Mouse (Mus musculus) v-Abl transformed pro-B cells (cell line): ENCODE measurements around the gene B4galnt3.
"Not testable (repeated sequence)": the region's sequence is repeated elsewhere in the genome, so short reads cannot be mapped to it uniquely, and the experiment has no call there.

Source experiments
- in situ Hi-C, 2 experiments: fragments of 400-800 bp; cut with MboI; formaldehyde crosslinking; loops; one replicate each; pipeline ENCODE4 v1.15.1; 2025; ENCODE audit not compliant: unreplicated experiment in 2 of 2

Gene B4galnt3

DNA sequence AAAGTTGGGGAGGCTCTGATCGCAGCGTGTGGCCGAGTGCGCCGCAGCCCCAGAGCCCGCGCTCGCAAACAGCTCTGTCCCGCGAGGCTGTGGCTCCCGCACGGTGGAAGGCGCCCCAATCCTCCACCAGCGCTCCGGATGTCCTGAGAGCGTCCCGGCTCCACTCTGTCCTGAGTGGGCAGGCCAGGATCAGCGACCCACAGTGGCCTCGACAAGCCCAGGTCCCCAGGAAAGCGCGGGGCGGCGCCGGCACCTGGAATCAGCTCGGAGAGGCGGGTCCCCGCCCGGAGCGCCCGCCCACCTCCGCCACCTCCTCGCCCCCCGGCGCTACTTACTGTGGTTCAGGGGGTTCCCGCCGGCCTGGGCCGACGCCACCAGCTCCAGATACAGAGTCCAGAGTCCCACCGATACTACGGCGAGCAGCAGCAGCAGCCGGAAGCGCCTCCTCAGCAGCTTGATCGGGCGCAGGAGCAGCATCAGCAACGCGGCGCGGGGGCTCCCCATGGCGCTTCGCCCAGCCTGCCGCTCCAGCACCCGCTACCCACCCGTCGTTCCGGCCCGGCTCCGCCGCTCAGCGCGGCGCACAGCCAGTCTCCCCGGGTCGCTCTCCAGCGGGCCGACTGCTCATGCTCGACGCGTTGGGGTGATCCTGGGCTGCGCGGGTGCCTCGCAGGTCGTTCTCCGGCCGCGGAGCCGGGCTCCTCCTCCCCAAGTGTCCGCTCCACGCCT is at the start of gene B4galnt3, which contains the start of gene D330020A13Rik:
Gene B4galnt3 (minus strand): TSS at position 504 of the 729 bp plus-strand sequence.
Gene D330020A13Rik (plus strand): TSS at position 309 of the 729 bp plus-strand sequence.
- in situ Hi-C loops = no loop called here

DNA sequence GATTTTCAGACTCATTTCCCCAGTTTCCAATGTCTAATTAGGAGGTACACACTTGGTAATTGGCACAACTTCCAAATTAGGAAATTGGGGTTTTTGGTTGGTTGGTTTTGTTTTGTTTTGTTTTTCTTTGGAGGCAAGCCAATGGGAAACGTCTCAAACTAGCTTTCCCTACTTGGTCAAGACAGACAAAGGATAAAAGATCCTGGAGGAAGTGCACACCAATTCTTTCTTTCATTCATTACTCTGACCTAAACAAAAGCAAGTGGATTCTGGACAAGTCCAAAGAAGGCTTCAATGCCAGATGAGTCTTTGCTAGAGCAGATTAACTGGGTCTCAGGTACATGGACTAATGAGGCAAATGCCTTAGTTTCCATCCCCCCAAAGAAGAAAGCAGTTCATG is 49.6 kb upstream of the B4galnt3 start:
- in situ Hi-C loops = loop anchor here in 1 of 2 experiments (25.0 kb wide), 1 partner anchor 357 kb away; no protein-coding TSS in a partner anchor

DNA sequence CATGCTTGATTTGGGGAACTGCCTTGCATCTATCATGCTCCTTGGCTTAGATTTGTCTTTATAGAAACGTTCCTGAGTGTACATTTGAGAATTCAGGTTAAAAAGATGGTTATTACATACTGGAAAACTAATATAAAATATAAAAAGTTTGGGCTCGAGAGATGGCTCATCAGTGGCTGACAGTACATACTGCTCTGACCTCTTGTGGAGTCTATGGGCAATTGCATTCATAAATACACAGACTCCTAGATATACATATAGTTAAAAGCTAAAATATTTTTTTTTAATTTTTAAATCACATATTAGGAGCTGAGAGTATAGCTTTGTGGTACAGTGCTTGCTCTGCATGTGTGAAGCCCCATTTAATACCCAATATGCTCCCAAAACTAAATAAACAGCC is 38.0 kb upstream of the B4galnt3 start:
- in situ Hi-C loops = loop anchor here in 1 of 2 experiments (25.0 kb wide), 1 partner anchor 345 kb away; no protein-coding TSS in a partner anchor

DNA sequence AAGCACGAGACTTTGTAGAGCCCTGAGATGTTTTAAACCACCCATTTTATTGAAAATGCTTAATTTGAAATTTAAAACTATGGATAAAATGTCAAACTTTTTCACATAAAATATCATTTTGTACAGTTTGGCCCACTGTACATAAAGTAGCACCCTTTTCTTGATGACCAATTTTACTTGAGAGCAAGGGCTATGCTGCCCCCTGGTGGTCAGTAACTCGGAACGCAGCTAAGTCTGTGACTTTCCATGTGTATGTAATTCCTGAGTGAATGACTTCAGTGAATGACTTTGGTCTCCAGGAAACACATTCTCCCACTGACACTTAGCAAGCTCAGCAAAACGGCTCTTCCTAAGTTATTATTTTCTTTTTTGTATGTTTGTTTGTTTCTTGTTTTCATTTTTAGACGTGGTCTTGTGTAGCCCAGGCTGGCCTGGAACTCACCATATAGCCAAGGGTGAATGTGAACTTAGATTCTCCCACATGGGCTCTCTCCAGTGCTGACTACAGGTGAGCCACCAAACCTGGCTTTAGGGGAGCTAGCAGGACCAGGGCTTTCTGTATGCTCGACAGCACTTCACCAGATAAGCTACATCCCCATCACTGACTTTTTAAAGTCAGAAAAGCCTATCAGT is 30.1 kb upstream of the B4galnt3 start:
- in situ Hi-C loops = loop anchor here (5.0 to 10.0 kb wide), 5 partner anchors 102 to 870 kb away; no protein-coding TSS in a partner anchor

DNA sequence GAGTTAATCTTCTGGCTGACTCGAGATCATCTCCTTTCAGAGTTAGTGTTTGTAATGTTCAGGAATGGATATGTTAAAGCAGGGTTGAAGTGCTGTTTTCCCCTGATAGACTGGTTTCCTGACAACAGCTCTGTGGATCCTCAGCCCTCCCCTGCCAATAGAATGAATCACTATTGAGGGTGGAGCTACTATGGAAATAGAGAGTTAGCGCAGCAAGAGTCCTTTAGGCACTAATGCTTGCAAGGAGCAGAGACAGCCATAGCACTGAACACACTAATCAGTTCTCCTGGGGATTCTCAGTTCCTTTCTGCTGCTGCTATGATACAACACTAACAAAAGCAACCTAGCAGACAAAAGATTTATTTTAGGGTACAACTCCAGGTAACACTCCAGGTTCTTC is 26.0 kb upstream of the B4galnt3 start:
- in situ Hi-C loops = loop anchor here (5.0 to 10.0 kb wide), 5 partner anchors 98 to 866 kb away; no protein-coding TSS in a partner anchor

DNA sequence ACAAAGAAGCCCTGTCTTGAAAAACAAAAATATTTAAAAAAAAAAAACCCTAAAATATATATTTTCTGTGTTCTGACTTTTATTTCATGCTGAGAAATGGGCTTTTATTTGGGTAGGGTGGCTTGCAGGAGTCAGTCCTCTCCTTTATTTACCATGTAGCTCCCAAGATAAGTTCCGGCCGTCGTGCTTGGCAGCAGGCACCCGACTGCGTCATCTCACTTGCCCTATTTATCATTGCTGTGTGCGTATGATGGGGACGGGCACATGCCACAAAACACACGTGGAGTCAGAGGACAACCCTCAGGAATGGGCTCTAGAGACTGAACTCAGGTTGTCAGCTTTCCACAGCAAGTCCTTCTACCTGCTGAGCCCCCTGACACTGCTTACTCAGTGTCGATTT is 24.8 kb upstream of the B4galnt3 start:
- in situ Hi-C loops = loop anchor here in 1 of 2 experiments (10.0 kb wide), 1 partner anchor 854 kb away; no protein-coding TSS in a partner anchor

DNA sequence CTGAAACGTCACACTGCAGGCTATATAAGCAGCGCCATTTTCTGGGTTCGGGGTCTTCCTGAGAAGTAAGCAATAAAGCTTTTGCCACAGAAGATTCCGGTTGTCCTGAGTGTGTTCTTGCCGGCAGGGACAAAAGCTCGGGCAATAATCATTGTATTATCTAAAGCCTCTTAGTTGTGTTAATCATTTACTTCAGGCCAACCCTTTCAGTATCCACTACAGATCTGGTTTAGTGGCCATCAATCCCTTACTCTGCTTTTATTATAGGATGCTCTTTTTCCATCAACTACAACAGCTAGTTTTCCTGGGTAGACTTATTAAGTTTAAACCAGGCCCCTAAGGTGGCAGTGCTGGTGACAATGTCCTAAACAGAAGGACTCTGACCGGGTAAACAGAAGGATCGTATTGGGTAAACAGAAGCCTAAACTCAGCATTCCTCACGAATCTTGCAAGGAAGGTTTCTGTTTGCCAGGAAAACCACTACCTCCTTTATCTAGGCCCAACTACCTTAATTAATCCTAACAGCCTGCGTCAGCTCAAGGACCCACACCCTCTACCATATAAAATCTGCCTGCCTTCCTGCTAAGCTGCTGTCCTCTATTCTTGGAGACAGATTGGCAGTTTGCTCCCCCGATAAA is 24.1 kb upstream of the B4galnt3 start:
- in situ Hi-C loops = loop anchor here in 1 of 2 experiments (10.0 kb wide), 1 partner anchor 854 kb away; no protein-coding TSS in a partner anchor

DNA sequence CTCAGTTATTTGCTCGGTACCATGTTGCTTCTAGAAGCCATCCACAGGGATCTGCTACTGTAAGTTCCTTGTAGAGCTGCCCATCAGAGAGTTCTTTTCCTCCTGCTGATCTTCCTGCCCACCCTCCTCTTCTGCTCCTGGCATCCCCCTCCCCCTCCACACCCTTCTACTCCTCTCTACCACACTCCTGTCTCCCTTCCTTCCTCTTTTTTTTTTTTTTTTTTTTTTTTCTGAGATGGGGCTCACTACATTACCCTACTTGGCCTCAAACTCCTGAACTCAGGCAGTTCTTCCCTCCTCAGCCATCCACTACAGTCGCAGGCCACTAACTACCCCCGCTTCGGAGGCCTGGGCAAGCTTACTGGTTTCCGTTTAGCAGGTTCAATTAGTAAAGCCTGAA is 18.1 kb upstream of the B4galnt3 start:
- in situ Hi-C loops = loop anchor here in 1 of 2 experiments (10.0 kb wide), 1 partner anchor 848 kb away; no protein-coding TSS in a partner anchor

DNA sequence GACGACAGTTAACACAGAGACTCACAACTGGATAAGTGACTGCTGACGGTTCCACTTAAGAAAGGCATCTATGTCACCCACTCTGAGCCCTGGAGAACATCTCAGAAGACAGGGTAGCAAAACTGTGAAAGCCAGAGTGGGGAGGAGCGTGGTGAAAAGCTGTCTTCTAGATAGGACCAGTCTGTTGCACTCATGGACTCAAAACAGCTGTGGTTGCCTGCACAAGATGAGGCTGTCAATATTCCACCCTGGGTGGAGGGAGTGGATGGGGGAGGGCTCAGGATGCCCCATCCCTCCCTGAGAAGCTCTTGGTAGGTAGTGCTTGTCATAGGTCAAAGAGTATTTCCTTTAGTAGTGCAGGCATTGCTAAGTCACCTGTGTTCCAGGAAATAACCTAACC is 15.4 kb upstream of the B4galnt3 start:
- in situ Hi-C loops = loop anchor here in 1 of 2 experiments (10.0 kb wide), 1 partner anchor 845 kb away; no protein-coding TSS in a partner anchor

DNA sequence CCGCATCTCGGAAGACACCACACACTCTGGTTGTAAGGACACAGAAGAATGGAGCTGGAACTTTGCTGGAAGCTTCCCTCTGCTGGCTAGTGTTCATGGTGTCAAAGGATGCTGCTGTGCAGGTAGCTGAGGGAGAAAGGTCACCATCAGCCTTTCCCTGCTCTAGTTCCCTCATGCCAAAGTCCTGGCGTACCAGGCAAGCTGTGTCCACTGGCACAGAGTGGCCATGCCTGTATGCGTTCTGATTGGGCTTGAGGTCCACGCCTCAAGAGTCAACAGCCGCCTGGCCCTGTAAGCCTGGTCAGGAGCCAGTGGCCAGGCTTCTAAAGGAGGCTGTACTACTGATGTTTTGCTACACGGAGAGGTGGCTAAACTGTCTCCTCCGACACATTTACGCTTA is 15.0 kb upstream of the B4galnt3 start:
- in situ Hi-C loops = no loop called here

DNA sequence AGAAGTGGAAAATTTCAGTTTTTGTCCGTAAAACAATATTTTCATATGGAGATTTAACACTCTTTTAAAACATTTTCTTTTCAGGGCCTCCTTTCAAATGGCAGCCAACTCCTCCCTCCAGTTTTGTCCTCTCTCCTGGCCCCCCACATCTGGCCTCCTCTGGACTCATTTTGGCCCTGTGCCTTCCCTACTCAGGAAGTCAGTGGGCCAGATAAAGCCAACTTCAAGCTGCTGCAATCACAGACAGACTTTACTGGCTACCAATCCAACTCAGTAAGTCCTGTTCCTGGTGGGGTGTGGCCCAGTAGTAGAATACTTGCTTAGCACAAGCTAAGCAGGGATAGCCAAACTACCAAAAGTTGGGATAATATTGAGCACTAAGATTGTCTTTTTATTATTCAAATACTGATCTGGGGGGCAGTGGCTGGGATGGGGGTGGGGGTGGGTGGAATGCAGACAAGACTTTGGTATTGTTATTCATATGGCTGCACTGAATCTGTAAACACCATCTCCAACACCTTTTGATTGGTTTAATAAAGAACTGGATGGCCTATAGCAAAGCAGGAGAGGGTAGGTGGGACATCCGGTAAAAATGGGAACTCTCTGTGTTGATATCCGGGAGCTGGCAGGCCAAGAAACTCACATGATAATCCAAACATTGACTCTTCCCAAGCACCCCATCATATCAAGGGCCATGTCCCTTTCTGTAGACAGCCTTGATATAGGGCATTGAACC is 12.7 kb upstream of the B4galnt3 start:
- in situ Hi-C loops = no loop called here

DNA sequence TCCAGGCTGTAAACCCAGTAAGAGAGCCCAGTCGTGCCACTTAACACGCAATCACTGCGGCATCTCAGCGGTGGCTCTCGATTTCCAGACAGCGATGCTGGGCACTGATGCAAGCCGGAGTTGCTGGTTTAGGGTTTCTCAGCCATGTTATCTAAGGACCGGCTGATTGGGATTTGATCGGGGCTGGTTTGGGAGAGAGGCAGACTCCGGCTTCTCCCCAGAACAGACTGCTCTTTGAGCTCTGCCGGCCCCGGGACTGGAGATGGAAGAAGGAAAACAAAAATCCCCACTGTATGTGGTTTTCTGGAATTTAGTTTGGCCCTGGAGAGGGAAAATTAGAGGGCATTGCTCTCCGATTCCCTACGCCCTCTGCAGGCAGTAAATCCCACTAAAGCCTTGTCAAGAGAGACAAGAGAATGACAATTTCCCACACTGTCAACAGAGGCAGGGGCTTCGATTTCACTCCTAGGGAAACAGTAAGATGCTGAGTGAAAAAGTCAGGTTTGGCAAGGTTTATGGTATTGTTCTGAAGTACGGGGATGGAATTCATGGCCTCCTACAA is 8.5 kb upstream of the B4galnt3 start:
- in situ Hi-C loops = no loop called here

DNA sequence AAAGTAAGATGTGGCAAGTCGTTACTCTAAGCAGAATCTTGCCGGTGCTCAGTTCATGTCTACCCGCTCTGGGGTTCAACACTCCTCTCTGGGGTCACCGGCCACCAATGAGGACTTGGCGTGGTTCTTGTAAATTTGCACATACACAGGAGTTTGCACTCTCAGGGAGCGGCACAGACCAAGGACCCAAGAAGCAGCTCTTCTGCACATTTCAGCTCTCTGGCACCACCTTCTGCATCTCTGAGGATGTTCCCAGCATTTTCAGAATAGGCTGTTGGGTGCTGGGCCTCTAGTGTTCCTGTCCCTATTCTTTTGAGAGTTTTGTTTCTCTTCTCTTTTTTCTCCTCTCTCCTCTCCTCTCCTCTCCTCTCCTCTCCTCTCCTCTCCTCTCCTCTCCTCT is 6.8 kb upstream of the B4galnt3 start:
- in situ Hi-C loops = no loop called here

DNA sequence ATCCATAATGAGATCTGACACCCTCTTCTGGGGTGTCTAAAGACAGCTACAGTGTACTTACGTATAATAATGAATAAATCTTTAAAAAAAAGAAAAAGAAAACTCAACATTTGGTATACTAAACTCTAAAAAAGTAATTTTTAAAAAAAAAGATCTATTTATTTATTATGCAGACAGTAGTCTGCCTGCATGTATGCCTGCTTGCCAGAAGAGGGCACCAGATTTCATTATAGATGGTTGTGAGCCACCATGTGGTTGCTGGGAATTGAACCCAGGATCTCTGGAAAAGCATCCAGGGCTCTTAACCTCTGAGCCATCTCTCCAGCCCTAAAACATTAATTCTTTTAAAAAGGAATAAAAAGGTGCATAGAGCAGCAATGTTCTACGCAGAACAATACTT is 2.2 kb upstream of the B4galnt3 start:
- in situ Hi-C loops = not testable (repeated sequence)

DNA sequence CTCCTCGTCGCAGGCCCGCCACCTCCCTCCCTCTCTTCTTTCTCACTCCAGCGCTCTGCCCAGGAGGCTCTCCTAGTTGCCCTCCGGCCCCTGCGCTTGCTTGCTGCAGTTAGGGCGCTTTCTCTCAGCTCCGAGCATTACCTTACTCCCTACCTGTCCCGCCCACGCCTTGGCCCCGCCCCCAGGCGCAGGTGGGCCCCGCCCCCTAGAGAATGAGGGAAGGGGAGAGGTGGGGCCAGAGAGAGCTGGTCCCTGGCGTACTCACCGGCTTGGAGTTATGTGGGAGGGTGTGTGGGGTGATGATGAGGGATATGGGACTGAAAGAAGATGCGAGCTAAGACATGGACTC is 400 bp upstream of the B4galnt3 start:
- in situ Hi-C loops = no loop called here

DNA sequence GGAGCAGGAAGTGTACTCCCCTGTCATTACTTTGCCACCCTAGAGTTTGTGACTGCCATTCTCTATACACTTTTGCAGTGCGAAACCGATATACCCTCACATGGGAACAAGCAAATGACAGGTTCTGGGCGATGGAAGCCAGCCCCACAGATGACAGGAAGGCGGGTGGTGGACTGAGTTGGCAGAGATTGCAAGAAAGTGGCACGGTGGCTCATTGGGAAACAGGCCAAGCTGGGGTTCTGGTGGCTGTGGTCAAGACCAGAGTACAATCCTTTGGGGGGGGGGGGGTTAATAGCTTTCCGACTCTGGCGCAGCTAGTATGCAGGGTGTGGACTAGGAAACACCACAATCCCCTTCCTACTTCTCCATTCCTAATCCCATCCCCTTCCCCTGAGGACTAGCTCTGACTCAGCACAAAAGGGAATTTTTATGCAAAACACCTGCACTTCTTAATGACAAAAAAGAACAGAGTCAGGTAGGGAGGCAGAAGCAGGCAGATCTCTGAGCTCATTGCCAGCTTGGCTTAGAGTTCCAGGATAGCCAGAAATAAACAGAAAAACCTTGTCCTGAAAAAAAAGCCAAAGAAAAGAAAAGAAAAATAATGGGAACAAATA is 2.9 kb downstream of the B4galnt3 start:
- in situ Hi-C loops = no loop called here

DNA sequence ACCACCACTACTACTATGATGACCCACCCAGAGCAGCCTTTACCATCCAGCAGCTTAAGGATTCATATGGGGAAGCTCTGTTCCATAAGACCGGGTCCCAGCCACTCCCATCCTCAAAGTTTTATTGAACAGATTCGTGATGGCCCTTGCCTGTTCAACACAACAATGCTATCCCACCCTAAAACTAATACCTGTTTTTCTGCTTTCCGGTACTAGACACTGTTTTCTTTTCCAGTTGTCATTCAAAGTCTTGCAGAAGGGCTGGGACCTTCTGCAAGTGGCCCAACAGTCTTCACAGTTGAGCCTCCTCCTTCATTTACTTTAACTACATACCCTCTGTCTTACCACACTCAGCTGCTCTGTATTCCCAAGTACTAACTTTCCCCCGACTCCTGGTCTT is 4.9 kb downstream of the B4galnt3 start:
- in situ Hi-C loops = no loop called here

DNA sequence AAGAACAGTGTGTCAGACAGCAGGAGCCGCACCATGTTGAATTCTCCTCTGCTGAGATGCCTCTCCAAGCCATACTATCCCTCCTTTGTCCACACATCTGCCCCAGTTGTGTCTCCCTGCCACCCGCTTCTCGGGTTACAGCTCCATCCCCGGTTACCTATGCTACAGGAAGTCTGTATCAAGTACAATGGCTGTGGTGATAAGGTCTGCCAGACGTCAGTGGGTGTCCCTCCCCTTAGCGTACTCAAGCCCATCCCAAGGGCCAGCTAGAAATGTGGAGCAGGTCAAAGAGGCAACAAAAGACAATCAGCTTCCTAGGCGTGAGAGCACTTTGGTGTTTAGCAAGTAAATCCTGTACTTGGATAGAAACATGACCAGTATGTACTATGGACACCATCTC is 5.8 kb downstream of the B4galnt3 start:
- in situ Hi-C loops = no loop called here

DNA sequence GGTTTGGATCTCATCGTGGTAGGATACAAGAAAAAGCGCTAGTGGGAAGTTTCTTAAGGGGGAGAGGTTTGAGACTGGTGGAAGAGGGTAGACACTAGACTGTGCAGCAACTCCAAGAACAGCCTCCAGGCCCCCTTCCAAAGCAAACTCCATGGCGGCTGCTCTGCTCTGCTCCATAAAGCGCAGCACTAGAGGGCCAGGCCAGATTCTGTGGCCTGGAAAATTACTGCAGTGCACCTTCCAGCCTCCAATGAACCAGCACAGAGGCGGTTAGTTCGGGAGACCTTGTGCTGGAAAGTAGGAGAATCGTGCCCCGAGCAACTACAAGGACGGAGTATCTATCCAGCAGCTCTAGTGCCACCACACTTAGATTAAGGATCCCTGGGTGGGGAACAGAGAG is 7.1 kb downstream of the B4galnt3 start:
- in situ Hi-C loops = no loop called here
